Mouse (Mus musculus) testis, adult 10 weeks (tissue): ENCODE results near the gene Olfr1123. TPM values are rescaled to one million over a fixed set of nuclear protein-coding genes. Genes with fewer than 3 reads are reported as not detected.

Source experiments
- polyA plus RNA-seq: library from polyadenylated mRNA; stranded (reverse); fragments of 350-450 nt; fragmentation: Illumina TruSeq; extraction: RNeasy Lipid Tissue Mini Kit (QIAGEN cat#74804); gene quantifications from one replicate; pipeline ENCODE4 v1.2.3, GENCODE M21; 2014; ENCODE audit warnings: low read depth, low replicate concordance

Gene Olfr1123
- polyA plus RNA-seq: not detected

DNA sequence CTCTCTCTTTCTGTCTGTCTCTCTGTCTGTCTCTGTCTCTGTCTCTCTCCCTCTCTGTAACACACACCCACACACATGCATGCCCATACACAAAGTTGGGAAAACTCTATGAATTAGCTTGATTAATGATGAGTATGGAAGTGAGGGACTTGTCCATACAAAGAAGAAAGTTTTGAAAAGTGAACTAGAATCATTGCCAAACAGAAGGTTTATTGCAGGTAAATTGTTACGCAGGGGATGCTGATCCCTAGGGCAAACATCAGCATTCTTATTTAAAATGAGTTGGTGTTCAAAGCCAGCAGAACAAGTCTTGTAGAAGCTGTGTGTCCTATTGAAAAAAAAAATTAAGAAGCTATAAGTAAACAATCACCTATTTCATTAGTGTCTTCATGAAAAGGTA is at the start of gene Olfr1123:
Gene Olfr1123 (plus strand): TSS at position 301 of the 400 bp plus-strand sequence.

GRCm38 (mm10) chr2:87369595-87369994 is 46.8 kb upstream of the Olfr1123 start, which contains the start of gene Olfr1121:
Olfr1121 (plus strand) TSS chr2:87369895.

DNA sequence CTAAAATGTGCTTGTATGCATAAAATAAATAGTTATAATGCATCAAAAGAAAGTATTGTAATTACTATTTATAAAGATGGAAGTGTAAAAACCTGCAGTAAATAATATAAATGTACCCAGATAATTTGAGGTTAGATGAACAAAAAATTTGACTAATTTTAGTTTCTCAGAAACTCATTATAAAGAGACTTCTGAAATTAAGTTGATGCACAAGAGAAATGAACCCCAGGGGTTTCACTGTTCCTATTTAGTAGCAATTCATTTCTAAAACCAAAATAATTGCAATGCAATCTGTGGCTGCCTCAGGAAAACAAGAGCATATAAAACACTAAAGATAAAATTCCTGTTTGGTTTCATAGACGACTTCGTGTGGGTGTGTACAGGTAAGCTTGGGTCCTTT is 30.9 kb upstream of the Olfr1123 start, which contains the start of gene Olfr1122:
Gene Olfr1122 (plus strand): TSS at position 301 of the 400 bp plus-strand sequence.

DNA sequence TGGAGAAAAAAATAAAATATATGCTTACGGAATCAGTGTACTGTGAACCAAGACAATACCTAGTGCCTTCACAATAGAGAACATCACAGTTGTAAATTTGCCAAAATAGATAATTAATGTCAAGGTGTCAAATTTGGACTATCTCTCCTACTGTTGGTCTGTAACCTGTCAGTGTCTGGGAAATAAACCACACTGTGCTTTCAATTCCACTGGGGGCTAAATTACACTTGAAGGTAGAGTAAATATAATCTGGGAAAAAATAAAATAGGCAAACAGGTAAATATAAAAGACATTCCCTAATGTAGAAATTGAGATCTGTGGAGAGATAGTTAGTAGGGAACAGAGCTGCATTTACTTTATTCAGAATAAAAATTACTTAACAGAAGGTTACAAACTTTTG is 13.5 kb downstream of the Olfr1123 start, which contains the start of gene Olfr1124:
Gene Olfr1124 (plus strand): TSS at position 301 of the 400 bp plus-strand sequence.

GRCm38 (mm10) chr2:87453662-87454061 is 37.2 kb downstream of the Olfr1123 start, which contains the start of gene Olfr1126:
Olfr1126 (plus strand) TSS chr2:87453962.

Other genes with a start within 250 kb of the Olfr1123 start
- not detected for gene Olfr1112, start 228.8 kb upstream of the Olfr1123 start, polyA plus RNA-seq
- gene Olfr1113, start 207.7 kb upstream of the Olfr1123 start, polyA plus RNA-seq: not detected
- gene Olfr1115, start 168.6 kb upstream of the Olfr1123 start, polyA plus RNA-seq: not detected
- gene Olfr1116, start 149.1 kb upstream of the Olfr1123 start, polyA plus RNA-seq: not detected
- gene Olfr1118, start 109.1 kb upstream of the Olfr1123 start, polyA plus RNA-seq: not detected
- gene Olfr1120, start 61.8 kb upstream of the Olfr1123 start, polyA plus RNA-seq: not detected
- gene Olfr1121, start 46.7 kb upstream of the Olfr1123 start, polyA plus RNA-seq: not detected
- not detected for gene Olfr1122, start 30.8 kb upstream of the Olfr1123 start, polyA plus RNA-seq
- gene Olfr1124, start 13.6 kb downstream of the Olfr1123 start, polyA plus RNA-seq: 0.24 TPM
- not detected for gene Olfr1126, start 37.3 kb downstream of the Olfr1123 start, polyA plus RNA-seq
- gene Pramel7, start 80.5 kb downstream of the Olfr1123 start, polyA plus RNA-seq: 0.71 TPM
- not detected for gene Pramel6, start 89.9 kb downstream of the Olfr1123 start, polyA plus RNA-seq
- 0.39 TPM for gene Olfr153, start 115.2 kb downstream of the Olfr1123 start, polyA plus RNA-seq
- gene Olfr1128, start 128.9 kb downstream of the Olfr1123 start, polyA plus RNA-seq: not detected
- gene Olfr1129, start 157.3 kb downstream of the Olfr1123 start, polyA plus RNA-seq: not detected
- not detected for gene Olfr1130, start 189.6 kb downstream of the Olfr1123 start, polyA plus RNA-seq
- gene Olfr1131, start 210.5 kb downstream of the Olfr1123 start, polyA plus RNA-seq: not detected
- not detected for gene Olfr1132, start 220.9 kb downstream of the Olfr1123 start, polyA plus RNA-seq
- gene Olfr1133, start 230.7 kb downstream of the Olfr1123 start, polyA plus RNA-seq: not detected
- gene Olfr1134, start 241.8 kb downstream of the Olfr1123 start, polyA plus RNA-seq: not detected